Mouse (Mus musculus) lung, adult 2 months (tissue): ENCODE measurements around the gene Lsm4. TPM values are rescaled to one million over a fixed set of nuclear protein-coding genes. Genes with fewer than 3 reads are reported as not detected.

Source experiments
- DNase-seq: peaks from one replicate; pipeline ENCODE4 v3.0.0; 2022
- H3K4me1 ChIP-seq: fragments of 200-500 bp; 2 replicates; pipeline ENCODE4 v1.6.1; 2011; ENCODE audit warnings: low read length; ENCODE audit not compliant: control insufficient read depth, insufficient read depth
- H3K4me3 ChIP-seq: fragments of 200-500 bp; replicated peaks from 2 replicates; pipeline ENCODE3; 2011; ENCODE audit warnings: low read depth, mild to moderate bottlenecking, control low read depth, low read length; ENCODE audit errors: extremely low read depth
- CTCF ChIP-seq: fragments of 200-500 bp; IDR thresholded peaks from 2 replicates; pipeline ENCODE4 v1.5.1; 2011; ENCODE audit warnings: mild to moderate bottlenecking, low read length, control low read depth; ENCODE audit not compliant: insufficient read depth
- POLR2A ChIP-seq: fragments of 200-500 bp; IDR thresholded peaks from 2 replicates; pipeline ENCODE4 v1.6.1; 2011; ENCODE audit warnings: low read depth, mild to moderate bottlenecking, control low read depth, low read length, borderline replicate concordance; ENCODE audit errors: extremely low read depth
- WGBS: fragments of 180-500 bp; shearing (Covaris S2); methylation state at CpG from one replicate; pipeline ENCODE4 v1.1.7; 2018; 5-methylcytosine and 5-hydroxymethylcytosine counted together
- polyA plus RNA-seq: library from polyadenylated mRNA; depleted of rRNA; stranded (reverse); fragments of >200 nt; gene quantifications from 2 replicates; pipeline ENCODE4 v1.2.3, GENCODE M21; 2012

The Lsm4 gene
- polyA plus RNA-seq, 1 experiment = 75.2 TPM

DNA sequence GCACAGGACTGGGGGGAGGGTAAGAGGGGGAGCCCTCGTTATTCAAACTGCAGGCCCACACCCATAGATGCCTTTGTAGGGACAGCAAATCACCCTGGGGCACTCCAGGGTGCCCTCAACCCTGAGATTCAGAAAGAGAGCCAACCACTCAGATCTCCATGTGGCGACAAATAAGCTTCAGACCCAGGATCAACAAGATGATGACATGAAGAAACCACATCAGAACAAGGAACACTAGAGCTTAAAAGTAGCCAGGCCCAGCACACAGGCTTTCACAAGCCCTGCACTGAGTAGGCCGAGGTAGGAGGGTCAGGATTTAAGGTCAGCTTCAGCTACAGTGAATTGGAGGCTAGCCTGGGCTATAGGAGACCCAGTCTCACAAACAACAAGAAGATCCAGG, 24.1 kb upstream of the Lsm4 start:
- 42% methylated on average over 3 of the region's 3 CpGs for WGBS

GRCm38 (mm10) chr8:70649324-70649723, 23.7 kb upstream of the Lsm4 start:
- peak; percentile 70 for DNase-seq
- Histone ChIP-seq H3K4me1 (peaks cover 13% of the 10 kb centered on the region; the same call in 1 of the 2 replicates), H3K4me3 (no peak overlapping the region)
- WGBS = 19% methylated on average over 4 of the region's 4 CpGs
- no peak for TF ChIP-seq CTCF
- no peak for TF ChIP-seq POLR2A

More for the DNA sequence above, 24.1 kb upstream of the Lsm4 start:
- no peak for DNase-seq
- peaks cover 13% of the 10 kb centered on the region; the same call in 1 of the 2 replicates for H3K4me1 ChIP-seq
- no peak overlapping the region for H3K4me3 ChIP-seq
- TF ChIP-seq CTCF (no peak), POLR2A (no peak)

DNA sequence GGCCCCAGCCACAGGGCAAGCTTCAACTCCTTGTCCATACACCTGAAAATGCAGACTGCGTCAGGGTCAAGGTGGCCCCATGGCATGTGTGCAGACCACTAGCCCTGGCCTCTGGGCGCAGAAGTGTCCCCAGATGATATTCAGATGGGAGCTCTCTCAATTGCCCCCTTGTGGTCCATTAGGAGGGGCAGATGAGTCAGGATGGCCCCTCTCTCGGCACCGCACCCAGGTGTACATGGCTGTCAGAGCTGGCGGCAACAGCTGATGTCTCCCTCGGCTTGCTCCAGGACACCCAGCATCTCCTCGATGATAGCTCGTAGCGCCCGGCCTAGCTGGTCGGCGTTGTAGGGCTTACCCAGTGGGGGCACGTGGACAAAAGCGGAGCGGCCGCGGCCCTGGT, 22.7 kb upstream of the Lsm4 start:
- no peak overlapping the region for H3K4me3 ChIP-seq
- H3K4me1 ChIP-seq = peaks cover 12% of the 10 kb centered on the region; the same call in 1 of the 2 replicates
- 97% methylated on average over 17 of the region's 17 CpGs for WGBS
- no peak for DNase-seq
- TF ChIP-seq POLR2A = no peak
- no peak for TF ChIP-seq CTCF

- no peak for TF ChIP-seq POLR2A
- TF ChIP-seq CTCF = peak; percentile 95
- Histone ChIP-seq H3K4me3 (no peak overlapping the region), H3K4me1 (peaks cover 8% of the 10 kb centered on the region; the same call in 1 of the 2 replicates)
- WGBS = 36% methylated on average over 2 of the region's 2 CpGs
- DNase-seq = peak; percentile 64
Measured at GRCm38 (mm10) chr8:70653226-70653625, 19.8 kb upstream of the Lsm4 start.

GRCm38 (mm10) chr8:70654121-70654520, 18.9 kb upstream of the Lsm4 start:
- WGBS = 25% methylated on average over 1 of the region's 1 CpGs
- no peak for DNase-seq
- Histone ChIP-seq H3K4me1 (peaks cover 8% of the 10 kb centered on the region), H3K4me3 (no peak overlapping the region)
- no peak for TF ChIP-seq CTCF
- no peak for TF ChIP-seq POLR2A

DNA sequence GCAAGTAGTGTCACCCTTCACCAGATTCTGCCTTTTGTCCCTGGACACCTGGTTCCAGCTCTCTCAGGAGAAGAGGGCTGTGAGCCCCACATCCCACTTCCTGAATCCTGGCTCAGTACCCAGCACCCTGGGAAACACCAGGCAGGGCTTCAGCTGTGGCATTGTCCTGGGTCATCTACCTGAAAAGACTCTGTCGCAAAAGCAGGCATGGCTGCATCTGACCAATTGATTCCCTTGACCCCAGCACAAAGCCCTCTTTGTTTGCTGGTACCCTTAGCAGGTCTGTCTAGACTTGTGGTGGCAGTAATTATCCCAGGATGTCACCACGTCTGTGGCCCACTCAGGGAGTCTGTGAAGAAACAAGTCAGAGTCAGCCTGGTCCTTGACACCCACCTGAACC, 17.6 kb upstream of the Lsm4 start:
- Histone ChIP-seq H3K4me3 (no peak overlapping the region), H3K4me1 (peaks cover 7% of the 10 kb centered on the region)
- WGBS = 80% methylated on average over 2 of the region's 2 CpGs
- no peak for DNase-seq
- TF ChIP-seq CTCF (no peak), POLR2A (no peak)

- no peak for DNase-seq
- H3K4me3 ChIP-seq = no peak overlapping the region
- peaks cover 7% of the 10 kb centered on the region for H3K4me1 ChIP-seq
- 80% methylated on average over 13 of the region's 13 CpGs for WGBS
- TF ChIP-seq POLR2A (no peak), CTCF (no peak)
Measured at GRCm38 (mm10) chr8:70656193-70656790, 16.8 kb upstream of the Lsm4 start.

DNA sequence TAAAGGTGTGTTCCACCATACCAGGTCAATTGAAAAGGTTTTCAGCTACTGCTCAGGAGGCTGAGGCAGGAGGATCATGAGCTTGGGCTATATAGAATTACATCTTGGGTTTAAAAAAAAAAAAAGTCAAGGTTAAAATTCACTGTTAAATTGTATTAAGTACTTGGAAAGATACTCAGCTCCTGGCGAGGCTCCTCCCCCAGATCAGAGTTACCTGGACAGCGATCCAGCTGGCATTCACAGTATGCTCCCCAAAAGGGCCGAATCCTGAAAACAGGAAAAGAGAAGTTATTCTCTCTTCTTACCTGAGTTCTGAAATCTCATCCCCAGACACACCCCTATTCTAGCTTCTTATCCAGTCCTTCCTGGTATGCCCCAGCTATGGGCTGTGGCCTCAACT, 15.8 kb upstream of the Lsm4 start:
- Histone ChIP-seq H3K4me1 (peaks cover 7% of the 10 kb centered on the region), H3K4me3 (no peak overlapping the region)
- 88% methylated on average over 3 of the region's 3 CpGs for WGBS
- DNase-seq = no peak
- TF ChIP-seq POLR2A (no peak), CTCF (no peak)

GRCm38 (mm10) chr8:70657739-70658138, 15.3 kb upstream of the Lsm4 start:
- 84% methylated on average over 2 of the region's 2 CpGs for WGBS
- TF ChIP-seq POLR2A (no peak), CTCF (no peak)
- no peak for DNase-seq
- Histone ChIP-seq H3K4me1 (peaks cover 7% of the 10 kb centered on the region), H3K4me3 (no peak overlapping the region)

GRCm38 (mm10) chr8:70658897-70659603, 14.0 kb upstream of the Lsm4 start:
- Histone ChIP-seq H3K4me1 (peaks cover 3% of the 10 kb centered on the region), H3K4me3 (peak overlapping the region; percentile 91)
- no peak for TF ChIP-seq CTCF
- no peak for TF ChIP-seq POLR2A
- DNase-seq = no peak
- WGBS = 2% methylated on average over 31 of the region's 31 CpGs
